Mouse (Mus musculus): ENCODE results near the gene Tmx2.
A peak's percentile ranks its signal among the peaks of the same experiment; 100 is the strongest.
"Not testable (repeated sequence)": the region's sequence is repeated elsewhere in the genome, so short reads cannot be mapped to it uniquely, and the experiment has no call there.

Gene Tmx2

GRCm38 (mm10) chr2:84690050-84690449 is 11.1 kb upstream of the Tmx2 start:
- peak; percentile 38 for ATAC-seq (ENCODE audit: insufficient number of reproducible peaks, low FRiP score, low TSS enrichment)

GRCm38 (mm10) chr2:84688080-84688844 is 9.3 kb upstream of the Tmx2 start:
- ATAC-seq (ENCODE audit: insufficient number of reproducible peaks, low FRiP score, low TSS enrichment): no peak

DNA sequence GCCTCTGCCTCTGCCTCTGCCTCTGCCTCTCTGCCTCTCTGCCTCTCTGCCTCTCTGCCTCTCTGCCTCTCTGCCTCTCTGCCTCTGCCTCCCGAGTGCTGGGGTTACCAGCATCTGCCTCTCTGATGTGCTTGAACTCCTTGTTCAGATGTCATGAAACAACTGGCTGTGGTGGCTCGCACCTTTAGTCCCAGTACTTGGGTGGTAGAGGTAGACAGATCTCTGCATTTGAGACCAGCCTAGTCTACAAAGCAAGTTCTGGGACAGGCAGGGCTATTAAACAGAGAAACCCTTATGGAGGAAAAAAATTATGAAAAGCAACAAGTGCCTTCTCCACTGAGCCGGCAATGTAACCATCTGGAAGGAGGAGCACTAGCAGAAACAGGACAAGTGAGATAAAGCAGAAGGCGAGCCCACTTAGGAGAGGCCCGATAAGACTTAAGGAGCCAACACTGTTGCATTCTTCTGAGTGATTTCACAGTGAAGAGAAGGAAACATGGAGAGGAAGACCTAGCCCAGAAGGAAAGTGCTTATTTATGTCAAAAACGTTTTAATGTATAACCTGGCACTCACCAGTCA is 3.8 kb upstream of the Tmx2 start:
- no peak for ATAC-seq (ENCODE audit: insufficient number of reproducible peaks, low FRiP score, low TSS enrichment)

DNA sequence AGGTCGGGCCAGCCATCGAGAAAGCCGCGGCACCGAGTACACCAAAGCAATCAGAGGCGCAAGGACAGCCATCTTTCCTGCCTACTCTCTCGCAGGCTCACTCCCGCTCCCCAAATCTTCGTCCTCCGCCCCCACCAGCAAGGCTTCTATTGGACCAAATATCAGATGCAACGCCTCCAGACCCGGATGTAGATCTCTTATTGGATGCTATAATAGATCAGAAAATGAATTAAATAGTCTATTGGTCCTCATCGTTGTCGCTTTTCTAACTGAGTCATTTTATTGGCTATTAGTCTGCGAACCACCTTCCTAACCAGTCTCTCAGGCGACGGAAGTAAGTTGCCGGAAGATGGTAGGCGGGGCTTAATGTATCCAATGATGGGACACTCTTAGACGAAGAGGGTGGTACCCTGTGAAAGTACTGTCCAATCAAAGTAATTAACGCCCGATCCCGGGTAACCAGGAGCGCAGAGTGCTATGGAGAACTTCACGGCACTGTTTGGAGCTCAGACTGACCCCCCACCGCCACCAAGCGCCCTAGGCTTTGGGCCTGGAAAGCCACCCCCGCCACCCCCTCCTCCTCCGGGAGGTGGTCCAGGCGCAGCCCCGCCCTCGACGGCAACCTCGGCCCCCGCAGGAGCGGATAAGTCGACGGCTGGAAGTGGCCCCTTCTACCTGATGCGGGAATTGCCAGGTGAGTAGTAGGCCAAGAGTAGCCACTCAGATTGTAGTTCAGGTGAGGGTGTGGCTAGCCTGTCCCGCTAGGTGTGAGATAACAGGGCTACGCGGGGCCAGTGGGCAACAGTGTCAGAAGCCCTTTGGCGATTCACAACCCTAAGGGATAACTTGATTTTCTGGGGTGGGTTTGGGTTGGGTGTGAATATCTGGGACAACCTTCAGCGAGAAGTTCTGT is 716 bp downstream of the Tmx2 start, which contains the start of the genes Gm28635 and Med19:
TSS of gene Gm28635 (minus strand) at position 74 of the 913 bp plus-strand sequence.
TSS of gene Med19 (plus strand) at position 435 of the 913 bp plus-strand sequence.
- ATAC-seq (ENCODE audit: insufficient number of reproducible peaks, low FRiP score, low TSS enrichment): peak; percentile 99

DNA sequence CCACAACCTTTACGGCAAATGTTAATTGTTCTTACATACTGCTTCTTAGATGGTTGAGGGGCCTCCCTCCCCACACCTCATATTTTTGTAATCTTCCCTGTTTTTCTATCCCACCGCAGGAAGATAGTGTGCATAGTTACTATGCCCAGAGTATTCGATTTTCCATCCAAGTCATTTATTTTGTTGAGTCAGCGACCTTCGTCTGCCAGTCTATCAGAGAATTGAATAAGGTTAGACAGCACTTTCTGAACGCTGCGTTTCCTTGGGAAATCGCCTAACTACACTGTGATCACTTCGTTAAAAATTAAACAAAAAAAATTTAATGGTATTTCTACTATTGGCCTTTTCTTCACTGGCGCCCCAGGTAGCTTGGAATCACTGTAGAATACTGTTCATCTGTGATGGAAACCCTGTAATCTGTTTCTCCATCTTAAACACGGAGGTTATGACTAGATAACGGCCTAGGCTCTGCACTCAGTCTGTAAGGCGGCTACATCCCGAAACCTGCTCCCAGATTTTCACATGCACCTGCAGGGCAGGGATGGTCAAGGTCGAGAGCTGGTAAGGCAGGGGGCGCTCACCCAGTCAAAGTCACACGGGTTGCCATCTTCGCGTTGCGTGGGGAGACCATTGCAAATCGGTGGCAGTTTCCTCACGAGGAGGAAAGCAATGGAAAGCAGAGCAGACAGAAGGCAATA is 1.5 kb downstream of the Tmx2 start:
- ATAC-seq (ENCODE audit: insufficient number of reproducible peaks, low FRiP score, low TSS enrichment): peak; percentile 60

DNA sequence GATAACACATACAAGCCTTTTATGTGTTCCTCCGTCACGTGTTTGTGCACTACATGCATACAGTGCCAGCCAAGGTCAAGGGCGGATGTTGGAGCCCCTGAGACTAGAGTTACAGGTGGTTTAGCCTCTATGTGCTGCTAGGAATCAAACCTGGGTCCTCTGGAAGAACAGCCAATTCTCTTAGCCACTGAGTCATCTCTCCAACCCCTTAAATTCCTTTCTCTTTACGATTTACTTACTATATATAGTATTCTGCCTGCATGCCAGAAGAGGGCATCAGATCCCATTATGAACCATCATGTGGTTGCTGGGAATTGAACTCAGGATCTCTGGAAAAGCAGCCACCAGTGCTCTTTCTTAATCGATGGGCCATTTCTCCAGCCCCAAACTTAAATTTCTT is 7.4 kb downstream of the Tmx2 start:
- not testable (repeated sequence) for ATAC-seq (ENCODE audit: insufficient number of reproducible peaks, low FRiP score, low TSS enrichment)

GRCm38 (mm10) chr2:84670569-84670933 is 8.4 kb downstream of the Tmx2 start, which contains the start of gene Selenoh:
Gene Selenoh (minus strand): TSS chr2:84670770.
- peak; percentile 90 for ATAC-seq (ENCODE audit: insufficient number of reproducible peaks, low FRiP score, low TSS enrichment)

GRCm38 (mm10) chr2:84669828-84670568 is 8.9 kb downstream of the Tmx2 start:
- peak; percentile 57 for ATAC-seq (ENCODE audit: insufficient number of reproducible peaks, low FRiP score, low TSS enrichment)

GRCm38 (mm10) chr2:84666081-84666480 is 12.9 kb downstream of the Tmx2 start:
- no peak for ATAC-seq (ENCODE audit: insufficient number of reproducible peaks, low FRiP score, low TSS enrichment)

DNA sequence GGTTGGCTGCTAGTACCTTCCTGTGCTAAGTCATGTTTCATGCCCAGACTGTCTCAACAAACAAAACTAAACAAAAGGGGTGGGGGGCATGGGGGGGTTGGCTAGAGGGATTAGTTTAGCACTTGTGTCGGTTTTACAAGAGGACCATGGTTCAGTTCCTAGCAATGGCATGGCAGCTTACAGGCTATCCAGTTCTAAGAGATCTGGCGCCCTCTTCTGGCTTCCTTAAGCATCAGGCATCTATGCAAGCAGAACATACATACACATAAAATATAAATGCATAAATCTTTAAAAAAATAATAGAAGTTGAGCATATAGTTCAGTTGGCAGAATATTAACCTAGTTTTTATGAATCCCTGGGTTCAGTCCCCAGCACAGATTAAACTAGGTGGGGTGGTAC is 16.1 kb downstream of the Tmx2 start:
- ATAC-seq (ENCODE audit: insufficient number of reproducible peaks, low FRiP score, low TSS enrichment): no peak

GRCm38 (mm10) chr2:84660253-84660652 is 18.7 kb downstream of the Tmx2 start:
- ATAC-seq (ENCODE audit: insufficient number of reproducible peaks, low FRiP score, low TSS enrichment): no peak

DNA sequence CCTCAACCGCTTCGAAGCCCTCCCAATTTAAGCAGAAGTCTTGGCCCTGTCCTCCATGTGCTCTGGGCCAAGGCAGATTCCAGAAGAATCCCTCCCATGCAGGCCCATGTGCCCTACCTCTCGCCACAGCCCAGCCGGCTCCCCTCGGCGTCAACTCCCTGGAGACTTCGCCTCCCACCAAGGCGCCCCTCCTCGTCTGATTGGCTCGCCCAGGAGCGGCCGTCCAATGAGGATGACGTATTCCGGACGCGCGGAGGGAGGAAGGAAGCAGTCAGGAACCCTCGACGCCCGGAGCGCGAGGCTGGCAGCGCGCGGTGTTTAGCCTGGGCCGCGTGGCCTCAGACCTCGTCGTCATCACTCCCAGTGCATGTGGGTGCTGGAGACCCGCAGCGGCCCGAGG is 20.1 kb downstream of the Tmx2 start, which contains the start of gene Btbd18:
TSS of gene Btbd18 (plus strand) at position 274 of the 400 bp plus-strand sequence.
- ATAC-seq (ENCODE audit: insufficient number of reproducible peaks, low FRiP score, low TSS enrichment): no peak

DNA sequence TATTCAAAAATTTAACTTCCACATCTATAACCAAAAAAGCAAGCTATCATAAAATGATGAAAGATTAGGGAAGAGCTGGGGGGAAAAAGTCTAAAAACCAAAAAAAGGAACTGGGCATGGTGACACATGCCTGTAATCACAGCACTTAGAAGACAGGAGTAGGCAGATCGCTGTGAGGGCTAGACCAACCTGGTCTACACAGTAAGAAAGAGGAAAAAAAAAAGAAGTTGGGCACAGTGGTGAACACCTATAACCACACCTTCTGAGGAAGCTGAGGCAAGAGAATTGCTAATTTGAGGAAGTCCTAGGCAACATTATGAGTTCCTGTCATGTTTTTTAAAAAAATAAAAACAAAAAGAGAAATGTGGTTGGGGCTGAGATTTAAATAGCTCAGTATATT is 23.1 kb downstream of the Tmx2 start:
- ATAC-seq (ENCODE audit: insufficient number of reproducible peaks, low FRiP score, low TSS enrichment): no peak

GRCm38 (mm10) chr2:84653354-84653753 is 25.6 kb downstream of the Tmx2 start:
- ATAC-seq (ENCODE audit: insufficient number of reproducible peaks, low FRiP score, low TSS enrichment): no peak

- ATAC-seq (ENCODE audit: insufficient number of reproducible peaks, low FRiP score, low TSS enrichment): peak; percentile 100
Observed at GRCm38 (mm10) chr2:84650464-84651195, 28.3 kb downstream of the Tmx2 start, which contains the start of gene Ctnnd1. Gene Ctnnd1 (minus strand): TSS chr2:84650765.

DNA sequence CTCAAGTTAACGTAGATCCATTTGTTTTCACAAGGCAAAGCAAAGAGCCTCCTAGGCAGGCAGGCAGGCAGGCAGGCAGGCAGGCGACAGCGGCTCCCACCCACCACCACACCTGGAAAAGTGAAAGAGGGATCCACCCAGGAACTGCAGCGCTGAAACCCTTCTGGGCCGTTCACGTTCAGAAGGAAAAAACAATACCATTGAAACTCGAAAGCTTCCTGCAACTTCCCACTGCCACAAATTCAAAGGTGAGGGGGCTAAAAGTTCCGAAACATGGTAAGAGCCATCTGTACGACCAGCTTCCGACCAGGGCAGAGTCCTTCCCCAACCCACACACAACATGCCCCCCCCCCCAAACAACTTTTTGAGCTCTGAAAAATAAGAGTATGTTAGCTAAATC is 29.3 kb downstream of the Tmx2 start:
- no peak for ATAC-seq (ENCODE audit: insufficient number of reproducible peaks, low FRiP score, low TSS enrichment)

DNA sequence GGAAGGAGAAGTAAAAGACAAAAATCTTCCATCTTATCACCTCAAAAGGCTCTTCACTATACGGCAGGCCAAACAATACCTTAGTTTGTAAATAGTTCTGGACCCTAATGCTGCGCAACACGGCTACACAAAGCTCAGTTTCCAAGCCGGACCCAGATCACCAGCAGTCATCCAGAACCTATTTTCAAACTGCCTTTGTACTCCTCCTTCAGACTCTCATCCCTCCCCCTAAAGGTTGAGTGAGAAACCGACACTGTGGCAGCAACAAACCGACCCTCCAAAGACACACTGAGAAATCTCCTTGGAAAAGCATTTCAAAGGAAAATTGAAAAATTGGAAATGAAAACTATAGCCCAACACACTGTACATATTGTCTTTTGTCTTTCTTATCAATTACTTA is 30.6 kb downstream of the Tmx2 start:
- ATAC-seq (ENCODE audit: insufficient number of reproducible peaks, low FRiP score, low TSS enrichment): no peak

DNA sequence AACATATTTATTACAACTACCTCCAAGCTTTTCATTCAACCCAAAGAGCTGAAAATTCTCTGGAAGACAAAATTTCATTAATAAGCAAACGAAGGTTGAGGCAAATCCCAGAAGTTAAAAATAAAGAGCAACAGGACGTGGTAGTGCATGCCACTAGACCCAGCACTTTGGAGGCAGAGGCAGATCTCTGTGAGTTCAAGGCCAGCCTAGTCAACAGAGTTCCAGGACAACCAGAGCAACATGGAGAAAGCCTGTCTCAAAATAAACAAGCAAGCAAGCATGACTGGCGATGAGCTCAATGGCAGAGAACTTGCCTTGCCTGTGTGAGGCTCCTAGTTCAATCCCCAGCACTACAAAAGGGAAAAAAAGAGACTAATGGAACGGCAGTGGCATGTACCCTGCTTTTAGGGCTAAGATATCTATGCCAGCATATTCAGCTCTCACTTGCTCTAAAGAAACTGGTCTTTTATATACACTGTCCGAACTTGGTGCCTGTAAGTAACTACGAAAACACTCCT is 31.8 kb downstream of the Tmx2 start:
- ATAC-seq (ENCODE audit: insufficient number of reproducible peaks, low FRiP score, low TSS enrichment): no peak

DNA sequence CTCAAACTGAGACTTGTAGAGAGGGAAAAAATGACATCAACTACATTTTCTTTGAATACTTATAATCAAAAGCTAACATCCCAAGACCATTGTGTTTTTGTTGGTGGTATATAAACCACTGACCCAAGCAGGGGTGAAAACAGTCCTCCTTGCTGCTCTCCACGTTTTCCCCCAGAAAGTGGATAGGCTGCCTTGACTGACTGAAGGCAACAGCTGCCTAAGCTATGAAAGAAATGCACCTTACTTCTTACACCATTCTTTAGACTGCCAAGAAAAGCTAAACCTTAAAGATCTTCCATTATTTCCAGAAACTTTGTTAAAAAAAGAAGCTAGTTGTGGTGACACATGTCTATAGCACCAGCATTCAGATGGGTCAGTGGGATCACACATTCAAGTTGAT is 32.8 kb downstream of the Tmx2 start:
- ATAC-seq (ENCODE audit: insufficient number of reproducible peaks, low FRiP score, low TSS enrichment): no peak

All from cerebellum, adult (tissue).